ENCODE assay signal across 30 mouse cellular contexts in genomic region chr3:116325501-116325900, GRCm38 (mm10).
"Had no signal": no experiment of that assay in that cellular context is flagged by ENCODE, and none has a peak within 500 bp of the region (broad histone marks: within the 10 kb centered on the region; RNA-seq: fewer than 3 reads in every experiment).

No protein-coding gene starts in this region.

- H3K27me3 ChIP-seq: limb, embryonic 12.5 days; limb, embryonic 13.5 days; limb, embryonic 15.5 days; liver, embryonic 13.5 days; liver, embryonic 15.5 days; lung, embryonic 15.5 days; megakaryocyte, embryonic 14.5 days; midbrain, embryonic 12.5 days; midbrain, embryonic 13.5 days; midbrain, embryonic 15.5 days; neural tube, embryonic 12.5 days had no signal

- H3K36me3 ChIP-seq: liver, embryonic 13.5 days; lung, embryonic 15.5 days; midbrain, embryonic 13.5 days; midbrain, embryonic 15.5 days had no signal

- H3K9me3 ChIP-seq: limb, embryonic 10.5 days; limb, embryonic 12.5 days; limb, embryonic 13.5 days; limb, embryonic 15.5 days; liver, embryonic 13.5 days; liver, embryonic 15.5 days; lung, embryonic 15.5 days; megakaryocyte, embryonic 14.5 days; midbrain, embryonic 10.5 days; midbrain, embryonic 12.5 days; midbrain, embryonic 13.5 days; midbrain, embryonic 15.5 days; neural tube, embryonic 12.5 days had no signal

- H3K4me2 ChIP-seq: limb, embryonic 12.5 days; limb, embryonic 13.5 days; limb, embryonic 15.5 days; liver, embryonic 13.5 days; liver, embryonic 15.5 days; lung, embryonic 14.5 days; lung, embryonic 15.5 days; midbrain, embryonic 11.5 days; midbrain, embryonic 12.5 days; midbrain, embryonic 13.5 days; midbrain, embryonic 15.5 days; neural tube, embryonic 12.5 days had no signal

- H3K9ac ChIP-seq: limb, embryonic 12.5 days; limb, embryonic 13.5 days; limb, embryonic 15.5 days; liver, embryonic 13.5 days; liver, embryonic 14.5 days; liver, embryonic 15.5 days; liver, postnatal 0 days; lung, embryonic 14.5 days; lung, embryonic 15.5 days; midbrain, embryonic 12.5 days; midbrain, embryonic 13.5 days; midbrain, embryonic 15.5 days; neural tube, embryonic 12.5 days had no signal

- ATAC-seq: liver, postnatal 0 days; lung, postnatal 0 days; midbrain, embryonic 13.5 days; midbrain, embryonic 15.5 days; midbrain, embryonic 16.5 days had no signal

- H3K27ac ChIP-seq: limb, embryonic 10.5 days; limb, embryonic 12.5 days; limb, embryonic 13.5 days; limb, embryonic 15.5 days; liver, embryonic 13.5 days; liver, embryonic 14.5 days; liver, embryonic 15.5 days; lung, embryonic 15.5 days; macrophage; midbrain, embryonic 10.5 days; midbrain, embryonic 12.5 days; midbrain, embryonic 13.5 days; midbrain, embryonic 15.5 days; neural tube, embryonic 12.5 days had no signal

- H3K4me3 ChIP-seq: limb, embryonic 10.5 days; limb, embryonic 12.5 days; limb, embryonic 13.5 days; limb, embryonic 15.5 days; liver, embryonic 13.5 days; liver, embryonic 15.5 days; lung, embryonic 15.5 days; megakaryocyte, embryonic 14.5 days; midbrain, embryonic 10.5 days; midbrain, embryonic 12.5 days; midbrain, embryonic 13.5 days; midbrain, embryonic 15.5 days; myocyte; neural tube, embryonic 12.5 days had no signal

- DNase-seq: left cerebral cortex, postnatal 4 days; liver; liver, embryonic 13.5 days; liver, postnatal 0 days; lung, adult 18-20 months; lung, adult 2 months; lung, embryonic 14.5 days; lung, postnatal 10 days; lung, postnatal 14 days; lung, postnatal 36 days; lung, postnatal 4 days; midbrain, embryonic 14.5 days had no signal
